Mouse (Mus musculus): ENCODE results near the gene Tmigd3.

DNA sequence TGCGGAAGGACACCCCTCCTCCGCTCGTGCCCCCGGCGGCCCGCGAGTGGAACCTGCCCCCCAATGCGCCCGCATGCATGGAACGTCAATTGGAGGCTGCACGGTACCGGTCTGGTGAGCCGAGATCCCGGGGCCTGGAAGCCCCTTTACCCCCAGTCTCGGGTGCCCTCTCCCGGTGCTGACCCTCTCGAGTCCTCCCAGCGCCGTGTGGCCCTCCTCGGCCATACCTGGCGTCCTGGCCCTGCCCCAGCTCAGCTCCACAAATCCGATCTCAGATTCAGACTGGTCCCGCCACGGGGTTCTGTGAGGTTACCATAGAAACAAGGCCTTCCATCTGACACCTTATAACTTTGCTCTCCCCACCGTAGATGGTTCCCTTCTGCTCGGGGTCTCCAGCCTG, 88.9 kb downstream of the Tmigd3 start:
- TF ChIP-seq CTCF (IDR thresholded peaks at IDR 0.05; ENCODE audit: low read depth): no peak
- no peak for TF ChIP-seq EP300 (IDR thresholded peaks at IDR 0.05; ENCODE audit: low read depth)
